Mouse (Mus musculus): Measurements from ENCODE around the gene Spata32. TPM values are rescaled to one million over a fixed set of nuclear protein-coding genes. Genes with fewer than 3 reads are reported as not detected.

Gene Spata32
- polyA plus RNA-seq, 1 experiment from 2014 or later, result not detected

DNA sequence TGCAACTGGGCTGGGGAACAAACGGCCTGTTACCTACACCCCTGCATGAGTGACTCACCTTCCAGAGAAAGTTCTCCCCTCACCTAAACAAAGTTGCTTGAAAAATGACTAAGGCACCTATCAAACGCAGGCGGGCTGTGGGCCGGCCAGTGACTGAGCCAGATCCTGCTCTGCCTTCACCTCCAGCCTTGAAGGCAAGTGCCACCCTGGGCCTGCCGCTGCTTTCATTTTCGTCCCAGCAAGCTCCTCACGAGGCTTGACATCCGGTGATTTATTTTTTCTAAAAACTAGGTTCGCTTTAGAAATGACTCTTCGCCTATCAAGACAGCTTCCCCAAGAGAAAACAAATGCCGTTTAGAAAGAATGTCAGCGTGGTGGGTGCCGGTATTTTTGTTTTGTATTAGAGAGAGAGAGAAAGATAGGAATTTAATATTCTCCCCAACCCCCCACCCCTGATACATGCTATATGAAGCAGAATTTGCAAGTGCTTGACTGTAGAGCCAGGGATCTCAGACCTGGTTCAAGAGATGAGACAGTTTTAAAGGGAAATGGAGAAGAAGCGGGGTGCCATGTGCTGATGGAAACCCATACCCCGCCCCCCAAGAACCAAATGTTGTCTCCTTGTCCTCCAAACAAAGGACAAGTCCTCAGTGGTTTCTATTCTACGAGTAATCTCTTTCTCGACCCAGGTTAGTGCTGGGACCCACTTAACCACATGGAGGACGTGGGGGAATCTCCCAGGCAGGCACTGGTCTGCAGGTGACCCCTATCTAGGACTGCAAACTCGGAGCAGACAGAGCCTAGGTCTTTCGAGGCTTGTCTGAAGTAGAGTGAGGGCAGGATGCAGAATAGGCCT lies 44.4 kb upstream of the Spata32 start:
- no peaks in the 10 kb centered on the region for H3K4me1 ChIP-seq (ENCODE audit: control insufficient read depth, insufficient read depth, low read length)
- no peak overlapping the region for H3K9ac ChIP-seq (replicated peaks; ENCODE audit: low read length)
- H3K4me3 ChIP-seq (ENCODE audit: low read depth, low read length), result no peak overlapping the region
- 74% methylated on average over 20 of the region's 20 CpGs for WGBS
- DNase-seq (ENCODE audit: low spot score), result no peak
- H3K27ac ChIP-seq (replicated peaks; ENCODE audit: low read depth, low read length), result no peak overlapping the region
- no peak for ATAC-seq (replicated peaks; ENCODE audit: insufficient number of reproducible peaks, low FRiP score, low TSS enrichment, low read depth)
- H3K27me3 ChIP-seq (ENCODE audit: control insufficient read depth, insufficient read depth, low read length), result no peaks in the 10 kb centered on the region
- H3K9me3 ChIP-seq (replicated peaks; ENCODE audit: control insufficient read depth, low read length), result no peaks in the 10 kb centered on the region
- H3K4me2 ChIP-seq (ENCODE audit: low read depth, low read length), result no peak overlapping the region
- no peaks in the 10 kb centered on the region for H3K36me3 ChIP-seq (replicated peaks; ENCODE audit: control insufficient read depth, insufficient read depth, low read depth, low read length)

DNA sequence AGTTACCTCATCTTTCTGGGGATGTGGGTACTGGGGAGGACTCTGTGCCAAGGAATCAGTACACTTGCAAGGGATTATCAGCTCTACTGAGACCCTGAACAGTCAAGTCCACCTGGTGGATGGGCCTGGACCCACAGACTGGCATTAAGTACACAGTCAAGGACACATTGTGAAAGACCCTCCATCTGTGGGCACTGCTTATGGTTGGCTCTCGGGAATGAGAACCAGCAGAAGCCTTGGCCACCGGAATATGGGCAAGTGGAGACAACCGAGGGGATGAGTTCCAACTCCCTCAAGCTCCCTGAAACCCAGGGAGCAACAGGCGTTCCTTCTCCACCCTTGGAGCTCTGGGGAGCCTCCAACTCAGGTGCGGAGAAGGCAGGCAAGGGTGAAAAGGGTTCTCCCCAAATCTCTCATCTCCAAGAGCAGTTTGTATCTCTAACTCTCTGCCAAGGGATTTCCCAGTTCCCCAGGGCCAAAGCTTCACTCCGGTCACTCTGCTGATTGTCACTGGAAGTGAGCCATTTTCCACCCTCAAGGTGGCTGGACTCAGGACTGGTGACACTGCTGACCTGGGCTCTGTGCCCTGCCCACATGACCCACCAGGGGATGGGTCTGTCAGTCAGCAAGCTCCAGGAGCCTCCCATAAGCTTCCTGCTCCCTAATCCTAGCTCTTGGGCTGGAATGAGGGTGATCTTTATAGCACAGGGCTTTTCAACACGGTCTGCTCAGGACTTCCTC lies 43.6 kb upstream of the Spata32 start:
- Histone ChIP-seq H3K27ac (replicated peaks; ENCODE audit: low read depth, low read length) (no peak overlapping the region), H3K27me3 (ENCODE audit: control insufficient read depth, insufficient read depth, low read length) (no peaks in the 10 kb centered on the region), H3K9ac (replicated peaks; ENCODE audit: low read length) (no peak overlapping the region), H3K4me2 (ENCODE audit: low read depth, low read length) (no peak overlapping the region), H3K36me3 (replicated peaks; ENCODE audit: control insufficient read depth, insufficient read depth, low read depth, low read length) (no peaks in the 10 kb centered on the region), H3K4me1 (ENCODE audit: control insufficient read depth, insufficient read depth, low read length) (no peaks in the 10 kb centered on the region), H3K9me3 (replicated peaks; ENCODE audit: control insufficient read depth, low read length) (no peaks in the 10 kb centered on the region), H3K4me3 (ENCODE audit: low read depth, low read length) (no peak overlapping the region)
- DNase-seq (ENCODE audit: low spot score), result no peak
- 90% methylated on average over 7 of the region's 7 CpGs for WGBS
- no peak for ATAC-seq (replicated peaks; ENCODE audit: insufficient number of reproducible peaks, low FRiP score, low TSS enrichment, low read depth)

DNA sequence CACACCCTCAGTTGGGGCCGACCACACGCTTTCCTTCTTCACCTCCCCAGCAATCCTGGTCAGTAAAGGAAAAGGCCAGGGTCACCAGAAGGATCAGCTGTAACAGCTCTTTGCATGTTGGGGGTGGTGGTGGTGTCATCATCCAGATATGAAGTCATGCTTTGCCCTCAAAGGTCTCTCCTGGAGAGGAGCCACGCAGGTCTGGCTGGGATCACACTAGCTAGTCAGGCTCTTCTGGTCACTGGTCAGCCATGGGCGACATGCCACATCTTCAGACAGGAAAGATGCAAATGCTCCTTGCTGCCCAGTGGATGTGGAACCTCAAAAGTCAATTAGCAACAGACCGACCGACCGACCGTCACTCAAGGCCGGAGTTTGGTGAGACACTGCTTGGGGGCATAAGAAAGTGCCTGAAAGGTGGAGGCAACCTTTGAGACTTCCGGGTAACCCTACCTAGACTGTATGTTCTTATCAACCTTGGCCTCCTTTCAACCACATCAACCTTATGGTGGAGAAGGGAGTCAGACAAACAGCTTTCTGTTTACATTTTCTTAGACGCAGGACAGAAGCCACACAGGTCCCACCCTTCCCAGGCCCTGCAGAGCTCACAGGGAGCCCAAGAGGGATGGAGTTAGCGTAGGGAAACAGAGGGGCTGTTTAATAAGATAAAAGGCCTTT lies 42.4 kb upstream of the Spata32 start:
- no peak overlapping the region for H3K4me2 ChIP-seq (ENCODE audit: low read depth, low read length)
- H3K9me3 ChIP-seq (replicated peaks; ENCODE audit: control insufficient read depth, low read length), result no peaks in the 10 kb centered on the region
- no peak overlapping the region for H3K4me3 ChIP-seq (ENCODE audit: low read depth, low read length)
- no peak for ATAC-seq (replicated peaks; ENCODE audit: insufficient number of reproducible peaks, low FRiP score, low TSS enrichment, low read depth)
- no peaks in the 10 kb centered on the region for H3K36me3 ChIP-seq (replicated peaks; ENCODE audit: control insufficient read depth, insufficient read depth, low read depth, low read length)
- H3K27ac ChIP-seq (replicated peaks; ENCODE audit: low read depth, low read length), result no peak overlapping the region
- H3K27me3 ChIP-seq (ENCODE audit: control insufficient read depth, insufficient read depth, low read length), result no peaks in the 10 kb centered on the region
- 84% methylated on average over 12 of the region's 12 CpGs for WGBS
- H3K4me1 ChIP-seq (ENCODE audit: control insufficient read depth, insufficient read depth, low read length), result no peaks in the 10 kb centered on the region
- no peak overlapping the region for H3K9ac ChIP-seq (replicated peaks; ENCODE audit: low read length)
- DNase-seq (ENCODE audit: low spot score), result no peak

DNA sequence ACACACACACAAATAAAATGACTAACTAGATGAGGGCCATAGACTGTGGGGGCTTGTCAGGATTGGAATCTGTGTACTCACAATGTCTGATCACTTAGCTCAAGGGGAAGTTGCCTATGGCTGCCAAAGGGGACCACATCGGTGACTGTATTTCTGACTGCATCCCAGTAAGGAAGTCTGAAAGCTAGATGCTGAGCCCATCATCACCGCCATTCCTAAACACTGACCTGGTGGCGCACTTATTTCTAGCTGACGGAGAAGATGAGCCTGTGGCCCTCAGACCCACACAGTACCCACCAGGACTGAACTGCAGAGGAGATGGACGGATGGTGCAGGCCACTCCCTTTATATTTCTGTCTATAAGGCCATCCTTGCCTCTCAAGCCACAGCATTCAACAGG lies 41.8 kb upstream of the Spata32 start:
- DNase-seq (ENCODE audit: low spot score), result no peak
- 88% methylated on average over 5 of the region's 5 CpGs for WGBS
- Histone ChIP-seq H3K9ac (replicated peaks; ENCODE audit: low read length) (no peak overlapping the region), H3K27me3 (ENCODE audit: control insufficient read depth, insufficient read depth, low read length) (no peaks in the 10 kb centered on the region), H3K4me3 (ENCODE audit: low read depth, low read length) (no peak overlapping the region), H3K4me2 (ENCODE audit: low read depth, low read length) (no peak overlapping the region), H3K27ac (replicated peaks; ENCODE audit: low read depth, low read length) (no peak overlapping the region), H3K4me1 (ENCODE audit: control insufficient read depth, insufficient read depth, low read length) (no peaks in the 10 kb centered on the region), H3K36me3 (replicated peaks; ENCODE audit: control insufficient read depth, insufficient read depth, low read depth, low read length) (no peaks in the 10 kb centered on the region), H3K9me3 (replicated peaks; ENCODE audit: control insufficient read depth, low read length) (no peaks in the 10 kb centered on the region)
- no peak for ATAC-seq (replicated peaks; ENCODE audit: insufficient number of reproducible peaks, low FRiP score, low TSS enrichment, low read depth)

DNA sequence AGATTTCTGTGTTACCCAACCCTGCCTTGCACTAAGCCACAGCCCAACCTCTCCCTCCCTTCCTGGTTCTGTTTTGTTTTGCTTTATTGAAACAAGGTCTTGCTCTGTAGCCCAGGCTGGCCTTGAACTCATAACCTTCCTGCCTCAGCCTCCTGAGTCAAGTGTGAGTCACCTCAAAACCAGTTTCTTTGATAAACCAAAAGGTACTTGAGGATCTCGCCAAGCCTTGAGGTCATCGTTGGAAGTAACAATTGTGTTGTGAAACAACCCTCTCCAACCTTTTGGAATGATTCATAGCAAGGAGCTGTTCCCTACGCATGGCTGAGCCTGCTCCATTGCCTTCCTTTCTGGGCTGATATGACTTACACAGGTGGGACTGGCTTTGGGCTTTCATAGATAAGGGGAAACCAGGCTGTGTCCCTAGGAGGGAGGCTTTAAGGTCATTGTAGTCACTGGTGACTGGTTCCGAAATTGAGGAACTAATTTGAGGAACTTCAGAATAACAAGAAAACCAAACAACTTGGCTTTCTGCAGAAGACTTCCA lies 39.8 kb upstream of the Spata32 start:
- Histone ChIP-seq H3K9ac (replicated peaks; ENCODE audit: low read length) (no peak overlapping the region), H3K4me3 (ENCODE audit: low read depth, low read length) (no peak overlapping the region), H3K4me1 (ENCODE audit: control insufficient read depth, insufficient read depth, low read length) (no peaks in the 10 kb centered on the region), H3K36me3 (replicated peaks; ENCODE audit: control insufficient read depth, insufficient read depth, low read depth, low read length) (no peaks in the 10 kb centered on the region), H3K4me2 (ENCODE audit: low read depth, low read length) (no peak overlapping the region), H3K27me3 (ENCODE audit: control insufficient read depth, insufficient read depth, low read length) (no peaks in the 10 kb centered on the region), H3K27ac (replicated peaks; ENCODE audit: low read depth, low read length) (no peak overlapping the region), H3K9me3 (replicated peaks; ENCODE audit: control insufficient read depth, low read length) (no peaks in the 10 kb centered on the region)
- ATAC-seq (replicated peaks; ENCODE audit: insufficient number of reproducible peaks, low FRiP score, low TSS enrichment, low read depth), result no peak
- WGBS, result 87% methylated on average over 4 of the region's 4 CpGs
- no peak for DNase-seq (ENCODE audit: low spot score)

DNA sequence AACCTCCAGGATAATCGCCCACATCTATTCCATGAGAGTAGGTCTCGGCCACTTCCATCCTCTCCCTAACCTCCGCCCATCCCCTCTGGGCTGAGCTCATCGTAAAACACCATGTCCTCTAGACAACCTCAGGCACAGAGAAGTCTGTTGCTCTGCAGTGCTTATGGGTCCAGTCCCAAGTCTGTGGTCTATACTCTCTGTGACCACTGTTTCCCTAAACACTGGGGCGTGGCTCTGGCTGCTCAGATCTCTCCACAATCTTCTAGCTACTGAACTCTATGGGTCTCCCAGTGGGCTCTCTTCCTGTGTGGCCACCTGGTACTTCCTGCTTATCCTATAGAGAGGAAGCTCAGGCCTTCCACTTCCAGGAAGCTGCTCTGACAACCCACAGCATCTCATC lies 35.4 kb upstream of the Spata32 start:
- DNase-seq (ENCODE audit: low spot score), result no peak

DNA sequence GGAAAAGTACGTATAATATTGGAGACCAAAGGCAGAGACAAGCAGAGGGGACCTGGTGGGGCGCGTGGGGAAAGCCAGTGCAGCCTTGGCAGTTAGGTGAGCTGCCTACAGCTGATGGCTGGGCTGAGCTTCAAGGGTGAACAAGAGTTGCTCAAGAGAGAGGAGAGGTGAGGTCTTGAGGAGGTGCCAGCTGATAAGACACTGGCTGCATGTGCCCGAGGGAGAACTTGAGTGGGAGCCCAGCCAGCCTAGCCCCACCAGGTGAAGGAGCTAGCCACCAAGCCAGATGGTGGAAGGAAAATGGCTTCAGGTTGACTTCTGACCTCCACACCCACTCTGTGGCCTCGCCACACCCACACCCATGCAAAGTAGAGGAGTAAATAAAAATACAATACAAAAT lies 34.1 kb upstream of the Spata32 start:
- Histone ChIP-seq H3K4me2 (ENCODE audit: low read depth, low read length) (no peak overlapping the region), H3K27ac (replicated peaks; ENCODE audit: low read depth, low read length) (no peak overlapping the region), H3K36me3 (replicated peaks; ENCODE audit: control insufficient read depth, insufficient read depth, low read depth, low read length) (no peaks in the 10 kb centered on the region), H3K9ac (replicated peaks; ENCODE audit: low read length) (no peak overlapping the region), H3K27me3 (ENCODE audit: control insufficient read depth, insufficient read depth, low read length) (no peaks in the 10 kb centered on the region), H3K4me1 (ENCODE audit: control insufficient read depth, insufficient read depth, low read length) (no peaks in the 10 kb centered on the region; the same call in 1 of the 2 replicates), H3K4me3 (ENCODE audit: low read depth, low read length) (no peak overlapping the region), H3K9me3 (replicated peaks; ENCODE audit: control insufficient read depth, low read length) (no peaks in the 10 kb centered on the region)
- DNase-seq (ENCODE audit: low spot score), result no peak
- ATAC-seq (replicated peaks; ENCODE audit: insufficient number of reproducible peaks, low FRiP score, low TSS enrichment, low read depth), result no peak
- 93% methylated on average over 5 of the region's 5 CpGs for WGBS

More for the DNA sequence above, 35.4 kb upstream of the Spata32 start:
- no peak overlapping the region for H3K27ac ChIP-seq (replicated peaks; ENCODE audit: low read depth, low read length)
- H3K9ac ChIP-seq (replicated peaks; ENCODE audit: low read length), result no peak overlapping the region
- no peaks in the 10 kb centered on the region for H3K4me1 ChIP-seq (ENCODE audit: control insufficient read depth, insufficient read depth, low read length)
- no peaks in the 10 kb centered on the region for H3K36me3 ChIP-seq (replicated peaks; ENCODE audit: control insufficient read depth, insufficient read depth, low read depth, low read length)
- no peak overlapping the region for H3K4me2 ChIP-seq (ENCODE audit: low read depth, low read length)
- 82% methylated on average over 5 of the region's 5 CpGs for WGBS
- H3K9me3 ChIP-seq (replicated peaks; ENCODE audit: control insufficient read depth, low read length), result no peaks in the 10 kb centered on the region
- H3K4me3 ChIP-seq (ENCODE audit: low read depth, low read length), result no peak overlapping the region
- no peak for ATAC-seq (replicated peaks; ENCODE audit: insufficient number of reproducible peaks, low FRiP score, low TSS enrichment, low read depth)
- no peaks in the 10 kb centered on the region for H3K27me3 ChIP-seq (ENCODE audit: control insufficient read depth, insufficient read depth, low read length)

Data from embryonic facial prominence, embryonic 11.5 days (tissue).